Mouse (Mus musculus) bone marrow macrophage, adult 2 months (primary cell): Measurements from ENCODE around the gene Scd1.

Source experiments
- CTCF ChIP-seq: IDR thresholded peaks from 2 replicates; pipeline ENCODE4 v1.5.1; 2012; ENCODE audit warnings: low read depth, mild to moderate bottlenecking, low read length, moderate library complexity
- POLR2A ChIP-seq: IDR thresholded peaks from 2 replicates; pipeline ENCODE4 v1.6.1; 2012; ENCODE audit warnings: mild to moderate bottlenecking, low read depth, low read length, borderline replicate concordance

DNA sequence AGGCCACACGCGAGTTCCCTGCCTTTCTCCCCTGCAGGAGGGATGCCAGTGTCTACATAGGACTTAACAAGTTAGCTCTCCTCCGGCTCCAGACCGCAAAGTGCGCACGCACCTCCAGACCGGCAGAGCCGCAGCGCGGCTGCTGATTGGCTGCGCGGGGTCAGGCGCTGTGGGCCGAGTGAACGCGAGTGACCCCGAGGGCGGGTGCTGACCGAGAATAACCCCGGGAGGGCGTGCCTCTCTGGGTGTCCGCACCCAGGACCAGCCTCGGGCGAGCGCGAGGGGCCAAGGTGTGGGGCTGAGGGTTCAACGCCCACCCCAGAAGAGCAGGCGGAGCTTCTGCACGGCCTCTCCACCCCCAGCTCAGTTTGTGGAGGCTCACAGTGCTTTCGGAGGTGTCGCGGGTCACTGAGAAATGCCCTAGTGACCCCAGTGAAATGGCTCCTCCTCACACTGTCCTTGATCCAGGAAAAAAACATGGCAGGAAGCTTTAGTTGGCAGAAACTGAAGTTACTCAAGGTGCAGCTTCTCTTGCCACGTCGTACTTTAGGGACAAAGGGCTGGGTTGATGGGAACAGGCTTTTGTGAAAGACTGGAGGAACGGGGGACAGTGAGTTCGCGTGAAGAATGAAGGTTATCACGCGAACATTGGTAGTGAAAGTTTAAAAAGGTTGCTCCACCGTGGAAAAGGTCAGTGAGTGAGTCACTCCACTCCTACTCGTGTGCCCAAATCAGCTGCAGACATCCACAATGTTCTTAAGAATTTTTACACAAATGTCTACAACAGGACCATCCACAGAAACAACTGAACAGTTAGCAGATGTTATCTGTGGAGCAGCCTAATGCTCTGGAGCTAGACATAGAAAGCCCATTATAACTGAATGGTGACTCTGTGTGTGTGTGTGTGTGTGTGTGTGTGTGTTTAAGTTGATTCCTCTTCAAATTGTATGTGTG, 18.9 kb downstream of the Scd1 start:
- TF ChIP-seq POLR2A (no peak), CTCF (no peak)
